Mouse (Mus musculus) frontal cortex, postnatal 10 days (tissue): ENCODE measurements around the gene Cyb5d1.

Experiments used
- DNase-seq, 2 experiments: peaks; one replicate each; pipeline ENCODE4 v3.0.0; 2022; ENCODE audit warnings: low spot score in 2 of 2, mixed read lengths in 1 of 2

Gene Cyb5d1

GRCm38 (mm10) chr11:69362021-69362420, 33.4 kb downstream of the Cyb5d1 start:
- no peak for DNase-seq

DNA sequence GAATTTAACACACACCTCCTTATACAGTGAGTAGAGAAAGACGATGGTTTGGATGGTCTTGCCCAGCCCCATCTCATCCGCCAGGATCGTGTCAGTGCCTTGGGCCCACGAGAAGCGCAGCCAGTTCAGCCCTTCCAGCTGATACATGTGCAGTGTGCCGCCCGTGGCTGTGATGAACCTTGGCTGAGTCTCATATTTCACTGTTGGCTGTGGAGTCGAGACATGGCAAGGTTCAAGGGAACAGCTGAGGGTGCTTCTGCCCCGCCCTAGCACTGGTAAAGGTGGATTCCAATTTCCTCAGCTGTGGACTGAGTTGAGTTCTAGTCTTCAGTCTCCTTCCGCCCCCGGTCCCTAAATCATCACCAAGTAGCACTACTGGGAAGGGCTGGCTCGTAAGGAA, 37.7 kb downstream of the Cyb5d1 start:
- no peak for DNase-seq

DNA sequence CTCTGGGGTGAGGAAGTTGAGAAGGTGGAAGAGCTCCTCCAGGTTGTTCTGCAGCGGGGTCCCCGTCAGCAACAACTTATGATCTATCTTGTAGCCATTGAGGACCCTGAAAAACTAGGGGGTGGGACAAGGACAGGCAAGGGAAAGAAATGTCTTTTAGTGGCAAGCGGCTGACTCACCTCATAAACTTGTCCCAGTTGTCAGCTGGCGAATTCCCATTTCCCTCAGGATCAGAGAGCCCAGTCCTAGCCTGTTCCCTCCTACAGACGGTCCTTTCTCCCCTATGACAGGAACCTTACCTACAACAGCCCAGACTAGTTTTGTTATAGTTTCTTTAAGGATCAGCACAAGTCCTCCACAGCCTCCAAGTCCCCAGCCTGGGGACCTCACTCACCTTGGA, 38.9 kb downstream of the Cyb5d1 start:
- no peak for DNase-seq

GRCm38 (mm10) chr11:69346441-69346840, 49.0 kb downstream of the Cyb5d1 start:
- DNase-seq = no peak
